Mouse (Mus musculus) fibroblast of lung, adult 2 months (primary cell): ENCODE data around the gene Fstl5.
A peak's percentile ranks its signal among the peaks of the same experiment; 100 is the strongest.
"Not testable (repeated sequence)": the region's sequence is repeated elsewhere in the genome, so short reads cannot be mapped to it uniquely, and the experiment has no call there.

ENCODE experiments used
- DNase-seq: peaks from one replicate; pipeline ENCODE4 v3.0.0-alpha.2; 2011; ENCODE audit warnings: low read depth

Gene Fstl5

DNA sequence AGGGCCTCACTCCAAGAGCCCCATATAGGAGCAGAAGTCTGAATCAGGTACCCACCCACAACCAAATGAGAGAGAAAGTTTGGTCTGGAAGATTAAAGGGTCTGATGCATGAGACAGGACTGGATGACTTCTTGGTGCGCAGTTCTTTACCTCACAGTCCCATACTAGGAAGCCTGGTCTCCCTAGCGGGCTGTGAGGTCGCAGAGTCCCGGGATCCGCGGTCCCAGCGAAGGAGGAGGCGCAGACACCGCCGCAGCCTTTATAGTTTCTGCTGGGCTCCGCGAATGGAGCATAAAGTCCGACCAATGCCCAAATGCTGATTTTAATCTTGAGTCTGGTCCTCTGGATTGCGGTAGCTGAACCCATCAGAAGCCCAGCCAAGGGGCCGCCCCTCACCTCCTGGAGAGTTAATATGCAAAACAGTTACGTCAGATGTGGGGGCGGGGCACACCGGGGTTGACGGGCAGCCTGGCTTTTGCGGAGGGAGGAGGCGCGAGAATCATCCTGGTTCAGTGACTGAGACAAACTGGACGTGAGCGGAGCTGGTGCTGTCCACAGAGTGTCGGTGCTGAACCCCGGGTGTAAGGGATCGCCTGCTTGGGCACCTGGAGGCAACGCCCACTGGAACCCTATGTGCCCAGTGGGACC is at the start of gene Fstl5:
TSS of gene Fstl5 (plus strand) at position 211 of the 648 bp plus-strand sequence.
- no peak for DNase-seq

- no peak for DNase-seq
These were observed 48.5 kb upstream of the Fstl5 start for GRCm38 (mm10) chr3:76025523-76025922.

DNA sequence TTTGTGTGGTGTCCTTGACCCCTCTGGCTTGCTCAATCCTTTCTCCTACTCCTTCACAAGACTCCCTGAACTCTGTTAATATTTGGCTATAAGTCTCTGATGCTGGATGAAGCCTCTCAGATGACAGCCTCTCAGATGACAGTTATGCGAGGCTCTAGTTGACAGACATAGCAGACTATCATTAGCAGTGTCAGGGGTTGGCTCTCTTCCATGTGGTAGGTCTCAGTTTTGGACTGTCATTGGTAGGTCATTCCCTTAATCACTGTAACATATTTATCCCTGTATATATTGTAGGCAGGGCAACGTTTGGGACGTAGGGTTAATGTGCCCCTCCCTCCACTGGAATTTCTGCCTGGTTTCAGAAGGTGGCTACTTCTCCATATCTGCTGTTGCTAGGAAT is 22.9 kb upstream of the Fstl5 start:
- DNase-seq = no peak

- DNase-seq = no peak
These were observed 12.1 kb upstream of the Fstl5 start for GRCm38 (mm10) chr3:76061996-76062395.

DNA sequence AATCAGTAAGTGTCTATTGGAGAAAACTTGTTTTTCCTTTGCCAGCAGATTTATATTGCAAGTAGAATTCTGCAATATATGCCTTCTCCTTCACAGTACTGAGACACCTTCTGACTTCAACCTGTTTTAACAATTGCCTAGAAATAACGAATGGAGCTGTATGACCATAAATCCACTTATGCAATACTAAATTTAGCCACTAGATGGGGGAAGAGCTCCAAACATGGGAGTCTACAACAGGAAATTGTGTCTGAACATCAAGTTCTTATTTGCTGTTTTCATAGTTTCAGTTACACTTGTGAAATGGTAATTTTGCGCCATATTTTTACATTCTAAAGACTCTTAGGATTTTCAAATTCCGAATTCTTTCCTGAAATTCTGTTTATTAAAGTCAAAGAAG is 6.2 kb upstream of the Fstl5 start:
- DNase-seq = peak; percentile 29

- no peak for DNase-seq
These were observed 1.2 kb upstream of the Fstl5 start for GRCm38 (mm10) chr3:76072826-76073225.

DNA sequence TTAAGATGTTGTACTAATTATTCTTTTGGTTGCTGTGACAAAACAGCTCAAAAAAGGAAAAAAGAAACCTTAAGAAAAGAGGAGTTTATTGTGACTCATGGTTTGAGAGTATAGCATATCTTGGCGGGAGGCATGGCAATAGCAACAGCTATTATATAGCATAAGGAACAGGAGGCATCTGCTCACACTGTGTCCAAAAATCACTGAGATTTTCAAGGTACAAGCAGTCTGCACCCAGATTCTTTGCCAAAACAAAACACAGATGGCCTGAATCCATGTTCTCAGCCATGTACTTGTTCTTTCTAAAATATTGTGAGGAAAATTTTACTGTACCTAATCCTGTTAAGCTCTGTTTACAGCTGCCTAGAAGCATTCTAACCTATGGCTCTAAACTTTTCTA is 66.4 kb downstream of the Fstl5 start:
- no peak for DNase-seq

- no peak for DNase-seq
These were observed 73.8 kb downstream of the Fstl5 start for GRCm38 (mm10) chr3:76147846-76148245.

DNA sequence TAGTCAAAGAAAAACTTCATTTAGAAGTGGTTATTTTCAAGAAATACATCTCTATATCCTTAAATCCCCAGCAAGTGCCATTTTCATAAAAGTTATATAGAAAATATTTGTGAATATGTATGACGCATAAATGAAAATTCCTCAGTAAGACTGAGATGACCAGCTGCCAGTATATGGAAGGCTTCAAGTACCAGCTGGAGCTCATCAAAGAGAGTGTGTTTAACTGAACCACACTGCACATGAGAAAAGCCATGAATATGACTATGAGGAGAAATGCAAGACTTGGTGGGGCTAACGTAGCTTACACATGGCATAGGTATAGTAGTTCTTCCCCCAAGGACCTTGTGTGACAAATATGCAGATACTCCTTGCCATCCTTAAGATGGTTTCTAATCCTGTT is 164.8 kb downstream of the Fstl5 start:
- DNase-seq = no peak

- DNase-seq = no peak
These were observed 177.3 kb downstream of the Fstl5 start for GRCm38 (mm10) chr3:76251385-76251784.

DNA sequence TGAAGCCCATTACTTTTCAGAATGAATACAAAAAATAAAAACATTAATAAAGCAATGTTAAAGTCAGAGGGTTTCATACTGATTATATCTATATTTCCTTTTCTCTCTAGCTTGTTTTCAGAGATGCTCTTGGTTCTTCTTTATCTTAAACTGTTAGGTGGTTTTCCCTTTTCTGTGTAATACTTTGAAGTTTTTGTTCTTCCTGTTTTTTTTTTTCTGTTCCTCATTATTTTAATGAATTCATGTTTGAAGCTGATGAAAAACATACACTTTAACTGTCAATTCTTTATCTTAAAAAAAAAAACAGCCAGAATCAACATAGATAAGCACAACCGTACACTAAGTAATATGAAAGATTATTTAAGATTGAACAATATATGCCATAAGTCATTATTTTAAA is 218.9 kb downstream of the Fstl5 start:
- no peak for DNase-seq

DNA sequence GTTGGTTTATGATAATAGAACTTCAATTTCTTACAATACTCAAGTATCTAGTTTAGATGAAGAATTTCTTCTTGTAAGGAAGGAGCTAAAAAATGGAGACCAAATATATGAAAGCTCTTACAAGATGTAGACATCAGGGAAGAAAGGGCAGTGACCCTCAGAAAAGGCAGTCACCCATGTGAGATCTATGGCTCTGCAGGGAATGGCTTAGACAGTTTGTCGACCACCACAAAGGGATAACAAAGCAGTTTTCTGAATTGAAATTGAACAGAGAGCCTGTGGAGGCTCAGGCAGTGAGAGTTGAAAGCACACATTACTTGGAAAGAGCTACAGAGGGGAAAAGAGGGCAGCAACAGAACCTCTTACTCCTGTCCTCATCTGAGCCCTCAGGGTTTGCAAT is 220.3 kb downstream of the Fstl5 start:
- no peak for DNase-seq

- DNase-seq = no peak
These were observed 227.1 kb downstream of the Fstl5 start for GRCm38 (mm10) chr3:76301026-76301773.

DNA sequence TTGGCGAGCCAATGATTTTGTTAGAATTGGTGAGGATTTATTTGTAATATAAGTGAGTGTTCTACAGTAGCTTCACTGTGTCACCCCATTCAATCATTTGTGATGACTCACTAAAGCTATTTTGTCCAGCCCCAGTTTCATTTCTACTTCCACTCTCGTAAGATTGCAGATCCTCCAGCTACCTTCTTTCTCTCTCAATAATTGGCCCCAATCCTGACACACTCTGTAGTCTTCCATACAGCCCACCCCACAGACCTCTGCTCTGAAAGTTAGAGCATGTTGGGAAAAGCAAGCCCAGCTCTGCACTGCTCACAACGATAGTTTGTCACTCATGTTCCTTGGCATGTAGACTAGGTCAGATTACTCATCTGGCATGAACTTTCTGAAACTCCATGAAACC is 242.9 kb downstream of the Fstl5 start:
- no peak for DNase-seq

DNA sequence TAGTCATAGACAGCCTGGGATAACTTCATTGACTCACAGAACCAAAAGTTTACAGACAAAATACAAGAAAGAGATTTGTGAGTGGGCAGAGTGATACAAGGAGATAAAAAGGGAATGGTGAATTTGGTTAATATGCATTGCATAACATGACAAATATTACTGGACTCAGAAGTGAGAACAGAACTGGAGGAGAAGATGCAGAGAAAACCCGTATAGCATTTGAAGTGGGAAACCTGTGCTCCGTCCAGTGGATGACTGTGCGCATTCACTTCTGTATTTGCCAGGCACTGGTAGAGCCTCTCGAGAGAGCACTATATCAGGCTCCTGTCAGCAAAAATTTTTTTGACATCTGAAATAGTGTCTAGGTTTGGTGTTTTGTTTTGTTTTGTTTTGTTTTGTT is 245.5 kb downstream of the Fstl5 start:
- DNase-seq = no peak

DNA sequence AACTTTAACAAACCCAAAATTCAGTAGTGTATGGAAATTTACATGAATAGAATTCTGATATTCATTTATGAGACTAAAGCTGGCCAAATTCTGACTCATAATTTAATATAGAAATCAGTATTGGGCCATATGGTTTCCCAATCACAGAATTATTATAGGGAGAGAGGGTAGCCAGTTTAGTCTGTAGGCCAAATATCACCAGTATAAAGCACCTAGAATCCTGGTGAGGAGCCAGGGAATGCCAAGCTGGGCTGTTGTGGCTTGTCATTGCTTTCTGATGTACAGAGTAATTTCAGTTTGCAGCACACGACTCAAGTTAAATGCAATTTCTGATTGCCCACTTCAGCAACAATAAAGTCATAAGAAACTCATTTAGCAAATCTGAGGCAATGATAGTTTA is 248.4 kb downstream of the Fstl5 start:
- no peak for DNase-seq

GRCm38 (mm10) chr3:76336922-76337321 is 262.9 kb downstream of the Fstl5 start:
- no peak for DNase-seq

DNA sequence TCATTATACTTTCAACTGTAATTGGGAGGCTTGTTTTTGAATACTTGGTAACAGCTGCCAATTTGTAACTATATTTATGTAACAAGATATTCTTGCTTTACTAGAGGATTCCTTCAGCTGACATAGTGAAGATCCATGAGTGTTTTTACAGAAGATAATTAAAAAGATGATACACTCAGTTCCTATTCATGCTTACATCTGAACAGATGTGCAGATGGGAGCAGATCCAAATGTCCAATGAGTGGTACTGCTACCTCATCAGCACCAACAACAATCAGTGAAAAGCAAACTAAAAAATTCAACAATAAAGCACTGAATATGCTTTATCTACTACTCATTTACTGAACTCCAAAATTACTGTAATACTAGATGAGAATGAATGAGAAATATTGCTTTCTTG is 292.9 kb downstream of the Fstl5 start:
- no peak for DNase-seq

DNA sequence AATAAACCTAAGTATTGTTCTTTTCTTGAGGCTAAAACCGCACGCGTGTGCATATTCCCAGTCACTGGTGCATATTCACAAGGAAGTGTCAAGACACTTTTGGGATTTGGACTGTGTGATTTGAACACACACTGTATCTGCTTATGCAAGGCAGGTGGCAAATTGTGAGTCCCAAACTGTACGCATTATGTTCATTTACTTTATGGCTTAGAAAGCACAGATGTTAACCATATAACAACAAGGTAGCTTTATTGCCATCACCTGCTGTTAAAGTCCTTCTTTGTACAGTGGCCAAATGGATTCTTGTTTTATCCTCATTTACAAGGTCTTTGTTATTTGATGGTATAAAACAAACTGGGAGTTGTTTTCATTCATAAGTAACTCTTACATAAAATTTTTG is 295.8 kb downstream of the Fstl5 start:
- no peak for DNase-seq

- no peak for DNase-seq
These were observed 354.8 kb downstream of the Fstl5 start for GRCm38 (mm10) chr3:76428775-76429372.

- no peak for DNase-seq
These were observed 393.3 kb downstream of the Fstl5 start for GRCm38 (mm10) chr3:76467229-76467874.

DNA sequence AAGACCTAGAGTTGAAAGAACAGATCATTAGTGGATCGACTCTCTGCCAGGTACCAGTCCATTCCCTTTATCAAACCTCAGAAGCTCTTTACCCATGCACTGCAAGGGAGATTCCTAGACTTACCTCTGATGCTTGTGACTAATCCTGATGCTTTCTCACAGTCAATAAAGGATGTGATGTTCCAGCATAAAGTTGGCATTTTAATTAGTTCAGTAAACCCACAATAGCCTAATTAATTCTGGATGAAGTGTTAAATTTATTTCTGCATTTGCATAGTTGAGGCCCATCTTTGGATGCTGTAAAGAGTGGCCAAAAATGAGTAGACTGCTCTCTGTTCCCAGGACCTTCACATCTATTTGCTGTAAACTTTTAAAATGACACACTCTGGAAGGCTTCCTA is 394.1 kb downstream of the Fstl5 start:
- DNase-seq = no peak

DNA sequence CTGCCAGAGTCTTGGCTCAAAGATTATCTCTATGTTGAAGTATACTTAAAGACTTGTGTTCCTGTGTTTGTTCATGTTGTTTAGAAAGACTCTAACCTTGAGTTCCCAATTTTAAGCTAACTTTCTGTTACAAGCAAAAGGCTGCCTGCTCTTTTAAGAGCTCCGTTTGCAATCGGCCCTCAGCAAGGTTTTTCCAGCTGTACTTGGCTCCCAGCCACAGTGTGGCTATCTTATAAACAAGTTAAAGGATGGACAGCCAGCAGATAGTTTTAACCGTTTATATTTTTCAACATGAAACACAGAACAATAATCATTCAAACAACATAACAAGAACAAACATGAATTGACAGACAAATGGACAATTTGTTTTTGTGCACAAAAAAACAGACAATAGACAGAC is 433.8 kb downstream of the Fstl5 start:
- not testable (repeated sequence) for DNase-seq
